Mouse (Mus musculus): ENCODE data around the gene Col27a1. TPM values are rescaled to one million over a fixed set of nuclear protein-coding genes. Genes with fewer than 3 reads are reported as not detected.
A peak's percentile ranks its signal among the peaks of the same experiment; 100 is the strongest.

Gene Col27a1
- polyA plus RNA-seq, 1 experiment from 2014 or later: 2.8 TPM

- TF ChIP-seq EP300 (IDR thresholded peaks at IDR 0.05; ENCODE audit: low read depth): no peak
- TF ChIP-seq CTCF (IDR thresholded peaks at IDR 0.05; ENCODE audit: low read depth): no peak
- H3K27ac ChIP-seq (ENCODE audit: low read depth): no peak within 1 kb of the TSS
- no peak for ATAC-seq
These were observed 142.3 kb downstream of the Col27a1 start, which contains the start of gene Orm3 for GRCm38 (mm10) chr4:63355877-63356665. Gene Orm3, plus strand, starts transcription at chr4:63356162.

GRCm38 (mm10) chr4:63356981-63357570, 143.3 kb downstream of the Col27a1 start:
- no peaks in the 10 kb centered on the region for H3K36me3 ChIP-seq (replicated peaks; ENCODE audit: insufficient read depth, low read length)
- no peak overlapping the region for H3K9ac ChIP-seq (replicated peaks)
- WGBS (ENCODE audit: insufficient replicate concordance): 38% methylated on average over 2 of the region's 2 CpGs
- no peak overlapping the region for H3K4me3 ChIP-seq (ENCODE audit: low read depth, low read length)
- peaks cover 9% of the 10 kb centered on the region for H3K4me1 ChIP-seq (ENCODE audit: insufficient read depth)
- no peak for TF ChIP-seq EP300 (IDR thresholded peaks at IDR 0.05; ENCODE audit: low read depth)
- TF ChIP-seq CTCF (IDR thresholded peaks at IDR 0.05; ENCODE audit: low read depth): no peak
- no peak overlapping the region for H3K27ac ChIP-seq (ENCODE audit: low read depth)
- ATAC-seq (peak; percentile 79), DNase-seq (peak; percentile 53)
- H3K27me3 ChIP-seq (ENCODE audit: insufficient read depth, low read length): no peaks in the 10 kb centered on the region
- H3K9me3 ChIP-seq (ENCODE audit: low read length): no peaks in the 10 kb centered on the region
- H3K4me2 ChIP-seq (ENCODE audit: low read depth, low read length): no peak overlapping the region

More at GRCm38 (mm10) chr4:63355877-63356665, 142.3 kb downstream of the Col27a1 start, which contains the start of gene Orm3:
- Histone ChIP-seq H3K27me3 (ENCODE audit: insufficient read depth, low read length) (no peaks in the 10 kb centered on the region), H3K4me1 (ENCODE audit: insufficient read depth) (peaks cover 9% of the 10 kb centered on the region), H3K36me3 (replicated peaks; ENCODE audit: insufficient read depth, low read length) (no peaks in the 10 kb centered on the region), H3K4me3 (ENCODE audit: low read depth, low read length) (no peak within 1 kb of the TSS), H3K9me3 (ENCODE audit: low read length) (no peaks in the 10 kb centered on the region), H3K9ac (replicated peaks) (no peak within 1 kb of the TSS), H3K4me2 (ENCODE audit: low read depth, low read length) (no peak within 1 kb of the TSS)
- no peak for DNase-seq
- WGBS (ENCODE audit: insufficient replicate concordance): 60% methylated on average over 4 of the region's 4 CpGs

- no peak overlapping the region for H3K4me2 ChIP-seq (ENCODE audit: low read depth, low read length)
- no peak overlapping the region for H3K9ac ChIP-seq (replicated peaks)
- H3K36me3 ChIP-seq (replicated peaks; ENCODE audit: insufficient read depth, low read length): no peaks in the 10 kb centered on the region
- H3K9me3 ChIP-seq (ENCODE audit: low read length): no peaks in the 10 kb centered on the region
- DNase-seq (peak; percentile 38), ATAC-seq (peak; percentile 73)
- H3K27me3 ChIP-seq (ENCODE audit: insufficient read depth, low read length): no peaks in the 10 kb centered on the region
- H3K4me1 ChIP-seq (ENCODE audit: insufficient read depth): peaks cover 9% of the 10 kb centered on the region
- no peak overlapping the region for H3K27ac ChIP-seq (ENCODE audit: low read depth)
- no peak overlapping the region for H3K4me3 ChIP-seq (ENCODE audit: low read depth, low read length)
- no peak for TF ChIP-seq CTCF (IDR thresholded peaks at IDR 0.05; ENCODE audit: low read depth)
- TF ChIP-seq EP300 (IDR thresholded peaks at IDR 0.05; ENCODE audit: low read depth): no peak
- WGBS (ENCODE audit: insufficient replicate concordance): 64% methylated on average over 6 of the region's 6 CpGs
These were observed 146.1 kb downstream of the Col27a1 start for GRCm38 (mm10) chr4:63359861-63360260.

GRCm38 (mm10) chr4:63362150-63362549, 148.3 kb downstream of the Col27a1 start, which contains the start of gene Orm2:
Gene Orm2, plus strand, starts transcription at chr4:63362449.
- no peak for TF ChIP-seq CTCF (IDR thresholded peaks at IDR 0.05; ENCODE audit: low read depth)
- TF ChIP-seq EP300 (IDR thresholded peaks at IDR 0.05; ENCODE audit: low read depth): no peak
- H3K4me1 ChIP-seq (ENCODE audit: insufficient read depth): peaks cover 4% of the 10 kb centered on the region
- H3K9ac ChIP-seq (replicated peaks): no peak within 1 kb of the TSS
- H3K4me2 ChIP-seq (ENCODE audit: low read depth, low read length): no peak within 1 kb of the TSS
- no peaks in the 10 kb centered on the region for H3K27me3 ChIP-seq (ENCODE audit: insufficient read depth, low read length)
- 0 out of 2 replicates have a peak, but pooled peaks cover under 1% of the 10 kb centered on the region for H3K36me3 ChIP-seq (replicated peaks; ENCODE audit: insufficient read depth, low read length)
- DNase-seq (no peak), ATAC-seq (no peak)
- H3K27ac ChIP-seq (ENCODE audit: low read depth): no peak within 1 kb of the TSS
- H3K4me3 ChIP-seq (ENCODE audit: low read depth, low read length): no peak within 1 kb of the TSS
- H3K9me3 ChIP-seq (ENCODE audit: low read length): no peaks in the 10 kb centered on the region
- WGBS (ENCODE audit: insufficient replicate concordance): 73% methylated on average over 5 of the region's 5 CpGs

GRCm38 (mm10) chr4:63368577-63368976, 154.8 kb downstream of the Col27a1 start:
- no peak overlapping the region for H3K4me3 ChIP-seq (ENCODE audit: low read depth, low read length)
- no peak overlapping the region for H3K9ac ChIP-seq (replicated peaks)
- peaks cover 50% of the 10 kb centered on the region for H3K36me3 ChIP-seq (replicated peaks; ENCODE audit: insufficient read depth, low read length)
- H3K27me3 ChIP-seq (ENCODE audit: insufficient read depth, low read length): no peaks in the 10 kb centered on the region
- no peaks in the 10 kb centered on the region for H3K9me3 ChIP-seq (ENCODE audit: low read length)
- DNase-seq (peak; percentile 90), ATAC-seq (peak; percentile 47)
- 7% methylated on average over 4 of the region's 4 CpGs for WGBS (ENCODE audit: insufficient replicate concordance)
- peaks cover 10% of the 10 kb centered on the region for H3K4me1 ChIP-seq (ENCODE audit: insufficient read depth)
- TF ChIP-seq CTCF (IDR thresholded peaks at IDR 0.05; ENCODE audit: low read depth) (peak; percentile 100), EP300 (IDR thresholded peaks at IDR 0.05; ENCODE audit: low read depth) (no peak)
- H3K27ac ChIP-seq (ENCODE audit: low read depth): no peak overlapping the region
- H3K4me2 ChIP-seq (ENCODE audit: low read depth, low read length): no peak overlapping the region

GRCm38 (mm10) chr4:63370897-63371296, 157.1 kb downstream of the Col27a1 start:
- no peak overlapping the region for H3K4me3 ChIP-seq (ENCODE audit: low read depth, low read length)
- ATAC-seq: no peak
- no peaks in the 10 kb centered on the region for H3K27me3 ChIP-seq (ENCODE audit: insufficient read depth, low read length)
- no peak for DNase-seq
- TF ChIP-seq EP300 (IDR thresholded peaks at IDR 0.05; ENCODE audit: low read depth) (no peak), CTCF (IDR thresholded peaks at IDR 0.05; ENCODE audit: low read depth) (no peak)
- peaks cover 59% of the 10 kb centered on the region for H3K36me3 ChIP-seq (replicated peaks; ENCODE audit: insufficient read depth, low read length)
- 71% methylated on average over 7 of the region's 7 CpGs for WGBS (ENCODE audit: insufficient replicate concordance)
- H3K27ac ChIP-seq (ENCODE audit: low read depth): no peak overlapping the region
- H3K9me3 ChIP-seq (ENCODE audit: low read length): no peaks in the 10 kb centered on the region
- H3K9ac ChIP-seq (replicated peaks): no peak overlapping the region
- H3K4me2 ChIP-seq (ENCODE audit: low read depth, low read length): no peak overlapping the region
- H3K4me1 ChIP-seq (ENCODE audit: insufficient read depth): peaks cover 28% of the 10 kb centered on the region

Measured in liver, postnatal 0 days (tissue).